Mouse (Mus musculus): ENCODE measurements around the gene Atp11c.

Atp11c gene

DNA sequence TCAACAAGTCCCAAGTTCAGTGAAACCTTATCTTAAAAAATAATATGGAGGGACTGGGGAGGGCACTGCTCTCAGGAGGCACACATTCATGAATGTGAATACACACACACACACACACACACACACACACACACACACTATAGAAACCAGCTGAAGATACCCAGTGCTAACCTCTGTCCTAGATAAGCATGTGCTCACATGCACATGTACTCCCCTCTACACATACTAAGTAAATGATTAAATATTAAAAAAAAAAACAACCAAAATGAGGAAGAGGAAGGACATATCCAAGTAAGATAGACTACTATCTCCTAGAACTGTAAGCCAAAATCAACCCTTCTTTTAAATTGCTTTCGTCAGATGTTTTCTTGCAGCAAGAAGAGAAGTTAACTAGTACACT lies 205.6 kb downstream of the Atp11c start:
- no peak for DNase-seq (ENCODE audit: low spot score)

DNA sequence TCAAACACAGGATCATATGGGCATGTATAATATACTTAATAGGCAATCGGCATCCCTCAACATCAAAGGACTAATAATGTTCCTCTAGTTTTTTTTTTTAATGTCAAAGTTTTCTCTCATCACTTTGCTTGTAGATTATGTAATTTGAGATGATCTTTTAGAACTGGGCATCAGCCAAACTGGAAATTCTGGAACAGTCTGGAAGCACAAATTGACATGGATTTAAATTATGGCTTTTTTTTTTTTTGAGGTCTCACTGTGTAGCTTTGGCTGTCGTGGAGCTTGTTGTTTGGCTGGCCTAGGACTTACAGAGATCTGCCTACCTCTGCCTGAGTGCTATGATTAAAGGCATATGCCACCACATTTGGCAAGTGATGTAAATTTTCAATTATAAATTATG lies 210.8 kb downstream of the Atp11c start:
- DNase-seq (ENCODE audit: low spot score), result no peak

DNA sequence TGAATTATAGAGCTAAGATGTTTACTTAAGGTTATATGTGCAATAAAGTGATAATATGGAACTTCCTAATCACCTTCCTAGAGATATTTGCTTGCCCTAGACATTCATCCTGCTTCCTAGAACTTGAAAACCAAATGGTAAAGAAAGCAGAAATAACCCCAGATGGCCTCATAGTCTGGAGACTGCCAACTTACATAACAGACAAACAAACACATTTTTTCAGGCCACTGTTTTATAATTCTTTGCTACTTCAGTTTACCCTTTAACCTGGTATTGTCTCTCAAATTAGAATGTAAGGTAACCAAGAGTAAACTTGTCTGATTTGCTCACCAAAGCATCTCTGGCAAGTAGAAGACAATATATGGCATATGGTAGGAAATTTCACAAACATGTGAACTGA lies 212.1 kb downstream of the Atp11c start:
- no peak for DNase-seq (ENCODE audit: low spot score)

DNA sequence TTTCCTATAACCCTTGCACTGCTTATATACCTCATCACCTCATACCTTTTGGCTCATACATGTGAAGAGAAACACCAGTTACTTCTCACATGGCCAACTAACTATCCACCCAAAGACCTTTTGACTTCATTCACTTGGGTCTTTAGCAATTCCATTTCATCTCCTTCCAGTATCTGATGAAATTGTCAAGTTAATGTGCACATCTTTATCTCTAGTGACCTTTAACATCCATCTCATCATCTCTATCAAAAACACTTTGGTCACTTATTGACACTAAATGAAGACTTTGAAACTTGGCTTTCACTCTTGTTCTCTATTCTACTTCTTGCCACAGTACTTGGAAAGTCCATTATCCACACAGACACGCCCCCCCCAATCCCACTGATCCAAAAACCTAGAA lies 243.8 kb downstream of the Atp11c start:
- no peak for DNase-seq (ENCODE audit: low spot score)

DNA sequence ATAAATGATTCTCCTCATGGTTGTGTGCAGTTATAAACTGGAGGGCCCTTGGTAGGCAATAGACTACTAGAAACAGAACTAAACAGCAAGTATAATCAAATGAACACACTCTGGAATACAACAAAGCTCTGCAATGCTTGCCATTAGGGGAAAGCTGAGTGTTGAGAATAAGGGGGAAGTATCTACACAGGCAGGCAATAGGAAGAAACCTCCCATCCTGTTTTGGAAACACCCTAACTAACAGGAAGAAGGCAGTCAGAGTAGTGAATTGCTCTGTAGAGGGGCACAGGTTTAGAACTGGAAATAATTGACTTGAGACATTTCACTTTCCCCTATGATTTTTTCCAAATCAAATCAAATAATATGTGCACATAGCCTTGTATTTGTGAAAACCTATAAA lies 247.1 kb downstream of the Atp11c start:
- DNase-seq (ENCODE audit: low spot score), result no peak

DNA sequence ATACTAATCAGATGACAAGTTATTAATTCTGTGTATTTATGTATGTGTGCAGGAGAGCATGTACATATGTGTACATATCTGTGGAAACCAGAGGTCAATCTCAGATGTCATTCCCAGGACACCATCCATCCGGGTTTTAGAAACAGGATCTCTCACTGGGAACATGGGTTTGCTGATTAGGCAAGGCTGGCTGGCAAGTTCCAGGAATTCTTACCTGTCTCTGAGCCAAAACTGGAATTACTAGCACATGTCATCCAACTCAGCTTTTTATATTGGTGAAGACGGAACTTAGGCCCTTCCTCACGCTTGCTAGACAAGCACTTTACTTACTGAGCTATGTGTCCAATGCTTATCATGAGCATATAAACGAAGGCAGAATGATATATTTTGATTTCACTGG lies 247.5 kb downstream of the Atp11c start:
- no peak for DNase-seq (ENCODE audit: low spot score)

DNA sequence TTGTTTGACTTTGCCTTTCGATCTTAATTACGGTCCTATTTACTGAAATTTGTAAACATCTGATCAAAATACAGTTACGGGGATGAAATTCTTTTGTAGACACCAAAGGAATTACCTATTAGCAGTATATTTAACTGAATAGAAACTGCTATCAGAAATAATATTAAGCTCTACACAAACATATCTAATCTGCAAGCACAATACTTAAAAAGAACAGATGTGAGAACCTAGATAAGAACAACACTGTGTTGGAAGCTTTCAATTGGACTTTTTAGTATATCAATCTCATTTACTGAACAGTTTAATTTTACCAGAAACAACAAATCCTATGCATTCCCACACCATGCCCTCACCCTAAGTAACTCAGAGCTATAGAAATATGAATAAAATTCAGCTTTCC lies 262.8 kb downstream of the Atp11c start:
- peak; percentile 12 for DNase-seq (ENCODE audit: low spot score)

DNA sequence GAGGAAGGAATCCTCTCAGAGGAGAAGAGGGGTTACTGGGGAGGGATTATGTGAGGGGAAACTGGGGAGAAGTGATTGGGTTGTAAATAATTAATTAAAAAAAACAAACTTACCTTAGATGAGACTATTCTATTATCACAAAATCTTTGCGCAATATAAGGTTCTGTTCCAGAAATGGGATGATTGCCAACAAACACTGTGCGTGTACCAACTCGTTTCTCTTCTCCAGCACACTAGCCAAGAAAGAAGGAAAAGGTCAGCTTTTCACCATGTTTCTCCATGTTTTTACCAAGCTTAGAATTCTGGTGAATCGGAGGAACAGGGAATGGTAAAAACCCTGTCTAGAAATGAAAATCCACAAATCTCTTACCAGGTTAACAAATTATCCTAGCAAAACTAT lies 271.2 kb downstream of the Atp11c start:
- no peak for DNase-seq (ENCODE audit: low spot score)

DNA sequence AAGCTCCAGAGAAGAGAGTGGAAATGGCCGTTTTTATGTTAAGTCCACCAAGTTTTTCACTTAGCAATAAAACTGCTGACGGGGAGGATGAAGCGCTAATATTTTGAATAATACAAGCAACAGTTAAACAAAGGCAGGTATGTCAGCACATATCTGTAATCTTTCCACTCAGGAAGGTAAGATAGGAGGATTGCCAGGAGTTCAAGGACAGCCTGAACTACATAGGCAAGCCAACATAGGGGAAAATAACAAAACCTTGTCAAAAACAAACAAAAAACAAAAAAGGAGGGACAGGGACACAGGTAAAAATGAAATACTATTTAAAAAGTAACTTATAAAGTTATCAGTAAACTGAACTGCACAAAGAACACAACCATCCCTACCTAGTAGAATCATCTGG lies 274.8 kb downstream of the Atp11c start:
- DNase-seq (ENCODE audit: low spot score), result no peak

DNA sequence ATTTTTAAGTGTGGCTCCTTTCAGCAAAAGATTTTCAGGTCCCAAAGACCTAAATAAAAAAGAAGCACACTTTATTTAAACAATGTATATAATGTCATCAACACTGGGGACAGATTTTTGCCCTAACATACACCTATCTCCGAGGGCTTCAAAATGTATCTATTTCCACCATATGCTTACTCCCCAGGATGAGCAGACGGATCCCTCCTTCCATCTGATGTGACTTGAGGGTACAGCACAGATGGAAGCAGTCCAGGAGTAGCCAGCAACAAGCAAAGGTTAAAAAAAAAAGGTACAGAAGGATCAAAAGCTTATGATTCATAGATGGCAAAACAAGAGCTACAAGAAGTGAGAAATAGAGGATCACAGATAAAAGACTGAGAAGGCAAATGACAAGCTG lies 300.2 kb downstream of the Atp11c start:
- no peak for DNase-seq (ENCODE audit: low spot score)

DNA sequence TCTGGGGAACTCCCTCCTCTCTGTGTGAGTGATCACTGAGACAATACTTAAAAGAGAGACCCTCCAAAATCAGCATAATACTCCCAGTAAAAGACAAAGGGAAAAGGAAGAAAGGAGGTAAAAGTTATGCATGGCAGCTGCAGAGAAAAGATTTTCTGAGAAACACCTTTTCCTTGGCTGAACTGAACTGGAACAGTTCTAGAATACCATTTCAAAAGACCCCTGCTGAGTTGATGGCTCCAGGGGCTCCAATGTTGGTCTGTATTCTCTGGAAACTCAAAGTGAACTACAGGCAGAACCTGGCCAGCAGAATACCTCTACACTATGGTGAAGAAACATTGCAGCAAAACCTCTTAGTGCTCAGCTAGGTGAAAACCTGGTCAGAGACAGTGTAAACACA lies 337.2 kb downstream of the Atp11c start:
- DNase-seq (ENCODE audit: low spot score), result no peak

DNA sequence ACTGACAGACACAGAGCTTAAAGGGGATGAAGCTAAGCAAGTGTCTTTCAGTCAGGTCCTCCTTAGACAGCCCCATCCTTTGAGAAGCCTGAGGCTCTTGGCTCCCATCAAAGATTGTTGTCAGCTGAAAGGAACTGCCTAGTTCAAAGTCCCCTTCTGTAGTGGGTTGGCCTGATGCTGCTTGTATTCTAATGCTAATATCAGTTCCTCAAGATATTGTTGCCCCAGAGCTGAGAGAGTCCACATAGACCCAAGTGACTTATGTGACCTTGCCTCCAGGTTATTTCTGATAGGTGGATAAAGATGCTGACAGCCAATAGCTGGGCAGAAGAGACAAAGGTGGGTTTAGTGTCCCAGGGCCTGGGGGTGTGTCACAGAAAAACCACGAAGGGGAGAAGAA lies 404.8 kb downstream of the Atp11c start:
- no peak for DNase-seq (ENCODE audit: low spot score)

DNA sequence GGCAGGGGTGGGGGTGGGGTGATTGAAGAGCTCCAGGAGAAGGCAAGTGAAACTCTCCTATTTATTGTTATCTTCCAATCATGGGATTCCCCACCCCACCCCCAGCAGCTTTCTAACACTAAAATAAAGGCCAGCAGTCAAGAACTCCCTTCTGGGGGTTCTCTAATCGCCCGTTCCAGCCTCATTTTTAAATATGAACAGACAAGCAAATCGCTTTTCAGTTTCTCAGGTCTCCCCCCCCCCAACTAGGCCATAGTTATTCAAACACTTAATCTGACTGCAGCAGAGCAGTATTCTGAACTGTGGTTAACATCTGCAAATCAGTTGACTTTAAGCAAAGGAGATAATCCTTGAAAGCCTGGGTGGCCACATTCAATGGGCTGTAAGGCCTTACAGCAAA lies 409.9 kb downstream of the Atp11c start:
- no peak for DNase-seq (ENCODE audit: low spot score)

DNA sequence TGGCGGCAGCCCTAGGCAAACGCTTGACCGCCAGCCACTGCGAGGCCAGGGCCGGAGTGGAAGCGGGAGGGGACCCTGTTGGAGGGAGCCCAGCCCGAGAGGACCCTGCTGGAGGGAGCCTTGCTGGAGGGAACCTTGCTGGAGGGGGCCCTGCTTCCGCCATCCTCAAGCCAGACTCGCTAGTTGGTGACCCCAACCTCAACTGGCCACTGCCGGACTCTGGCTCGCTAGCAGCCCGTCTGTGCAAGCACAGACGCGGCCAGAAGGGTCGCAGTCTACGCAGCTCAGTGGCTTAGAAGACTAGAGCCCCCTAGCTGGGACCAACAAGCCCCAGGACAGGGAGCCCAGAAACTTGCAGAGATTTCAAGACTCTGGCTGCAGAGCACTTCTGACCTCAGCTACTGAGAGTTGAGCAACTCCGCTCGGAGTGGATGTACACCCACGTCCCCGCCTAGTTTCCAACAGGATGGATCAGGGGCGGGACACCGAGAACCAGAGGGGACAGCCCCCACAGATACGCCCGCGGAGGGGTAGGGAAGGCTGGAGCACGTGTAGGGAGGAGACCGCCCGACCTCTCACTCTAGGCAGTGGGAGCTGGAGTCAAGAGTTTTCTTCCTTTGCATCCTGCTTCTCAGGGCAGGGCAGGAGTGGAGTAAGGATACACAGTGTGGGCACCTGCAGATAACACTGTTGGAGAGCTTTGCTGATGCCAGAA lies 413.6 kb downstream of the Atp11c start, which contains the start of gene Mcf2:
Gene Mcf2, minus strand, starts transcription at position 346 of the 715 bp plus-strand sequence.
- no peak for DNase-seq (ENCODE audit: low spot score)

DNA sequence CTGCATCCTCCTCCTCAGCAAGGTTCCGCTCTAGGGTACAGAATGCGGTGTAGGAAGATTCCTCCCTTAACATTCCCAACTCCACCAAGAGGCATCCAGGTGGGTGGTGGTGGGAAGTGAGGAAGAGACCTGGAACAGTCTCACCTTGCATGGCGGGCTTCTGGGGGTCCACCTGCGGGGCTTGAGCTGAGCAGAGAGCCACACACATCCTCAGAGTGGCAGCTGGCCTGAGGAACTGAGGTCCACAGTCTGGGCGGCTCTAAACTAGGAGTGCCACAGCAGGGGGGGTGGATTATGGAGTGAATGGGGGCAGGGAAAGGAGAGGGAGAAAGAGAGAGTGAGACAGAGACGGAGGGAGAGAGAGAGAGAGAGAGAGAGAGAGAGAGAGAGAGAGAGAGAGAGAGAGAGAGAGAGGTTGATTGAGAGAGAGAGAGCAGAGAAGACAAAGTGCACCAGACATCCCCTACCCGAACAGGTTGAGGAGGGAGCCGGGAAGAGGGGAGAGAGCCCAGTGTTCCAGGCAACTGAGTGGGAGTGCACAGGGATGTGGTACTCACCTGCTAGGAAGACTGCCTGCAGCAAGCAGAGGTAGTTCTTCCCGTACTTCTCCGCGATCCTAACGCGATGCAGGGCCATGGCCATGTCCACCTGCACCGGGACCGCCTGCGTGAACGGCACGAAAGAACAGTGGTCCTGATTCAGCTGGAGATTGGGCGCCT lies 414.3 kb downstream of the Atp11c start:
- no peak for DNase-seq (ENCODE audit: low spot score)
